Mouse (Mus musculus) right cerebral cortex, adult 2 months (tissue): Measurements from ENCODE around the gene Ncstn.
A peak's percentile ranks its signal among the peaks of the same experiment; 100 is the strongest.

Source experiments
- DNase-seq, 2 experiments: peaks; one replicate each; pipeline ENCODE4 v3.0.0; 2021 to 2022; ENCODE audit warnings: low spot score in 2 of 2

Ncstn gene

DNA sequence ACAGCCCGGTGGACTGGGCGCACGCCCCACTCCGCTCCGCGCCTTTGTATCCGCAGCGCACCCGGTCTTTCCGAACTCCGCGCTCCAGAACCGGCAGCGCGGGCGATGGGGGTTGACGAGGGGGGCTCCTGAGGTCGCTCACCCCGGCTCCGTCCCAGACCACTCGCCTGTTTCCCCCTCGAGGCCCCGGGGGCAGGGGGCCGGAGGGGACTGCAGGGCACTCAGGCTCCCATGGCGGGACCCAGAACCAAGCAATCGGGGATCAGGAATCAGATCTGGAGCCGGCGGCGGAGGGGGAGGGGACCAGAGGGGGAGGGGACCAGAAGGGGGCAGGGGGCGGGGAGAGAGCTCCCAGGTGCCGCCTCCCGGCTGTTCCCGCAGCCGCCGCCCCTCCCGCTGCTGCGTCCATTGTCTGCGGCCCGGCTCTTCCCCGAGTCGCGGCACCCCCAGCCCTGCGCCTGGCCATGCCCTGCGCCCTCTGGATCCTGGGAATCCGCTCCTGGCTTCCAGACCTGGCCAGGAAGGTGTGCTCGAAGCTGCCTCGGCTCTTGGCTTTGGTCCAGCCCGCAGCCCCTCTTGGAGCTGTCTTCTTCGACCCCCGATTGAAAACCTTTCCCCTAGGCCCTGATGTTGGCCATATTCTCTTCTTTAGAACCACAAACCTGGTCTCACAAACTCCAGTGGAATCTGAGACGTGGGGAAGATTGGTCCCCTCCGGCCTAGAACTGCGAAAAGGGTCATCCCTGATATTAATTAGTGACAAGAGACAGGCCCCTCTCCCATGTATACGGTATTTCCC, 55.4 kb downstream of the Ncstn start:
- peak; percentile 74 to 76 for DNase-seq

DNA sequence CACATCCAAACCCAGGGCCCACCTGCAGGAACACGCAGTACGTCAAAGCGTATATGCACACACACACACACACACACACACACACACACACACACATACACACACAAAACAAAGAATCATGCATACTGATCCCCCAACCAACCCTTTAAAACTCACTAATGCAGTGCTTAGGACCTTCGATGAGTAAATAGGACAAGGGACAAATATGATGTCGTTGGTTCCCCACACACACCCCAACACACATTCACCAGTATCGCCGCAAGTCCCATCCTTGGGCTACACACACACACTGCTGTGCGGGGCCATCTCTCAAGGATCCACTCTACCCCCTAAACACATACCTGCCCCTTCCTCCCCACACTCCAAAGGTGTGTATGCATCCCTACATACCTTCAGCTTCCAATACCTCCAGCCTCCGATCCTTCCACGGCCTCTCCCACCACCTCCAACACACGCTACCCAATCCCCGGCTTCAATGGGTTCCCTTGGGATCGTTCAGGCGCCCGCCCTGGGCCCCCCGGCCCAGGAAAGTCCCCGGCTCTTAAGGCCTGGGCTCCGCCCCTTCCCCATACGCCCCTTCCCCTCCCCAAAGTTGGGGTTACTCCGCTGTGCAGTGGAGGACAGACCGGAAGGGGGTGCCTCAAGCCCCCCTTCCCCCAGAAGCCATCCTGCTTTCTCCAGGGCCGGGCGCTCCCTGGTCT, 56.2 kb downstream of the Ncstn start:
- no peak for DNase-seq

DNA sequence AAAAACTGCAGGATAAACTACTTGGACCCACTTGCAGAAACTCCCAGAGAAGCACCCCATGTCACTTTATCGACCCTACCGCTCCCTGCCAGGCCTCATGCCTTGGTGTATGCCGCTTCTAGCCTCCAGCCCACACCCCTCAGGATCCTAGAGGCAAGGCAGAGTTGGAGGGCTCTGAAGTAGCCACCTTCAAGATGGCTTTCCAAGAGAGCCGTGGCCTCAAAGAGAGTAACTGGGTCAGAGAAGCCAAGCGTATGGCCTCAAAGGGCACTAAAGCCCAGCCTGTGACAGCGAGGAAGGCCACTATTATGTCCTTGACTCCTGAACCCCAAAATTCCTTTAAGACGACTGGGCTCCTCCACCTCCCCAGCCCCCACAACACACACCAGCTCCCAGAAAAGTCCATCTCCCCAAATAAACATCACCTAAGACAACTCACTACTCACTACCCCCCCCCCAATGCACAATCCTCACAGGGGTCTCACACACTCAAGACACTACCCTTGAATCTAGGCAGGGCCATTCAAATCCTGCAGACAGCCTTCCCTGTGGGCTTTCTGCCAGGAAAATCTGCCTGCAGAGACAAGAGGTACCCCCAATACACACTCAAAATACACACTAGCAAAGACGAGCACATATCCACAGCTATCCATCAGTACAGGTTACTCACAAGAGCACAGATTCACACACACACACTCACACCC, 57.2 kb downstream of the Ncstn start:
- DNase-seq: no peak

- no peak for DNase-seq
Measured at GRCm38 (mm10) chr1:172024140-172024895, 58.3 kb downstream of the Ncstn start.

DNA sequence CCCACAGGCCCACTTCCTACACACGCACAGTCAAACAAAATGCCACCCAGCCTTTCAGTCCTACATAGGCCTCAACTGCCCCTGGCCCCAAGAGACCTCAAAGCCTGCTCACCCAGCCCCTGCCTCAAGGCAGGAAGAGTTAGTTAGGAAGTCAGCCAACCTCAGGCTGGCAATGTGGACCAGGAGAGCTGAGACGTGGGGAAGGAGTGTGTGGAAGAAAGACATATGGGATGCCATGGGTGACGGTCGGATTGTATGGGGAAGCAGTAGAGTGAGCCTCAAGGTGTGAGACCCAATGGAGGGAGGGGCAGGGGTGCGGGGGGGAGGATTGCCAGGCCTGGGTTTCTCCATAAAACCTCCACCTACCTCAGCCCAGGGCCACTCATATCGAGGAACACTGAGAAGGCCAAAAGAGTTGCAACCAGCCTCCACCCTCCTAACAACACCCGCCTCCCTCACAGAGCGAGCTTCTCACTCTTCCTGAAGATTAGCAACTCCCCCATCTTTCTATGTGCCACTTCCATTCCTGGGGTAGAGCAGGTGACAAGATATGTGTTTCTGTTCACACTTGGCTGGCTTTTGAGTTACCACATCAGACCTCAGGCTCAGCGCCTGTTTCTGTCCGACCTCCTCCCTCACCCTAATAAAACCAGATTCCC, 62.6 kb downstream of the Ncstn start:
- DNase-seq: peak in 1 of 2 experiments; percentile 36

DNA sequence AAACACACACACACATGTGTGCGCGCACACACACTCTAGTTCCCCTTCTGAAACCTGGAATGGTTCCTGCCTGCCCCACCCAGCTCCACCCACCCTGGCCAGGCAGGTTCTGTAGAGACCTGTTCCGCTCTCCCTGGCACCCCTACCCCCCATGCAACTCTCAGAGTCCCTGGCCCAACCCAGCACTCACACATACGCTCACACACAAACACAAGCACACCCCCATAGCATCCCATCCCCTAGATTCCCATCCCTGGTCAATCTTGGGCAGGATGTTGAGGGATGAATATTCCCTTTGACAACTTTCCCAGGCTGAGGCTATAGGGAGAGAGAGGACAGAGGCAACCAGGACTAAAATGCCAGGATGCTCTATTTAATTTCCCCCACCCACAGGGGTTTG, 63.3 kb downstream of the Ncstn start:
- DNase-seq: no peak

DNA sequence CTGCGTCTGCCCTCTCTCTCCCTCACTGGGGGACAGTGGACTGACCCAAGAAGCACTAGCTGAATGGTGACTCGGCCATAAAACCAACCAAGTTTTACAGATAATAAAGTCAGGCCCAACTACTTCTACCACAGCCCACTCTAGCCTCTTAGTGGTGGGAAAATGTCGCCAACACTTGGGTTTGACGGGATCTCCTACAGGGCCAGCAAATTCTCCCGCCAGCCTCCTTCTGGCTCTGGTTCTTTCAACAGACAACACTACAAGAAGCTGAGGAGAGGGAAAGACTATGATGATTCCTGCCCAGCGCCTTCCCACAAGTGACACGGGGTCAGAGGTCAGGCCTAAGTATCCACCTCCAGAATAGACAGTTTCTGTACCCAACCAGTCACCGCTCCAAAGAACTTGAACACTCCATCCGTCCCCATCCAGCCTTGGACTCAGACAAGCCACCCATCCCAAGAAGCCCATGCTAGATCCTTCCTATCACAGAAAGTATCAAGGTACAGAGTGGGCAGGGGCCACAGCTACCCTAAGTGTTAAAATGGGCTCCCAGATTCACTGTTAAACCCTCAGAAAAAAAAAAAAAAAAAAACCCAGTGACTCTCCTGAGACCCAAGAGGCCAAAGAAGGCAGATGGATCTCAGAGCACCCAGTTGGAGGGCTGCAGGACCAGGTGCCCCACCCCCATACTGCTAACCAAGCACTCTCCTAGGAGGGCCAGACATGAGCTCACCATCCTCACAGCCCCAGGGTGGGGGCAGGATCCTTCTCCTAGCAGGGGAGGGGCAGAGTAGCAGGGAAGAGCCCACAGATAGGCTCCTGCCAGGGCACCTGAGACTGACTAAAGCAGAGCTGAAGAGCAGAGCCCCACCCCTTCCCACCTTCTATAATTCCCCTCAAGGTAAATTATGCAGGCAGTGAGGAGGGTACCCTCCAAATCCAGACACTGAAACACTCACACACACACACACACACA, 64.0 kb downstream of the Ncstn start:
- no peak for DNase-seq

- no peak for DNase-seq
Measured at GRCm38 (mm10) chr1:172017517-172018070, 65.0 kb downstream of the Ncstn start.

- no peak for DNase-seq
Measured at GRCm38 (mm10) chr1:172016660-172017516, 65.7 kb downstream of the Ncstn start.

DNA sequence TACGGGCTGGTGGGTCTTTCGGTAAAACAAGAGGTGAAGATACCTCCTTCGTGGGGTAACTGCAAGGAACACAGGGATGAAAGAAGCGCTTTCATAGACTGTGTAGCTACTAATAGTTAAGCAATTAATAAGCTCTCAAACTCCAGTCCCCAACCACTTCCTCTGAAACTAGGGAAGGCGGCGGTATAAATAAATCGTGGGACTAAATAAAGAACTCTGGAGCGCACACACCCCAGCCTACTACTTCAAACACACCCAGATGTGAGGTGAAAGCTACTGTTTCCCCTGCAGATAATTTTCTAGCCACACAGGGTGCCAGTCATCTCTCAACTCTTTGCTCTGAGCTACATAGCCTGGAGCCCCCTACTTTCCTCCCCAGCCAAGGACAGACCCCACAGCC, 66.6 kb downstream of the Ncstn start:
- no peak for DNase-seq
